Mouse (Mus musculus) neural tube, embryonic 11.5 days (tissue): Measurements from ENCODE around the gene Gm42421. TPM values are rescaled to one million over a fixed set of nuclear protein-coding genes. Genes with fewer than 3 reads are reported as not detected.
A peak's percentile ranks its signal among the peaks of the same experiment; 100 is the strongest.

Experiments
- ATAC-seq: fragments of 200-750 bp; cut with Nextera tagmentation; 2 replicates; pipeline ENCODE4 v1.8.0; 2017; ENCODE audit warnings: moderate number of reproducible peaks, mild to moderate bottlenecking, moderate TSS enrichment, moderate library complexity; ENCODE audit not compliant: insufficient read depth, low FRiP score, low TSS enrichment
- DNase-seq: peaks from one replicate; pipeline ENCODE4 v3.0.0-alpha.2; 2015; ENCODE audit warnings: low spot score
- H3K27ac ChIP-seq: fragments of 300-500 bp; sonication (generic); 2 replicates; pipeline ENCODE4 v1.5.1; 2014; ENCODE audit warnings: low read depth, mild to moderate bottlenecking, low read length
- H3K27me3 ChIP-seq: fragments of 300-500 bp; sonication (generic); 2 replicates; pipeline ENCODE4 v1.6.1; 2014; ENCODE audit warnings: mild to moderate bottlenecking, low read length, mixed read lengths; ENCODE audit not compliant: control insufficient read depth, insufficient read depth
- H3K36me3 ChIP-seq: fragments of 300-500 bp; sonication (generic); 2 replicates; pipeline ENCODE4 v1.6.1; 2014; ENCODE audit warnings: mild to moderate bottlenecking, low read length, moderate library complexity, mixed read lengths; ENCODE audit not compliant: control insufficient read depth, insufficient read depth
- H3K4me1 ChIP-seq: fragments of 300-500 bp; sonication (generic); 2 replicates; pipeline ENCODE4 v1.6.1; 2014; ENCODE audit warnings: low read length, mixed read lengths; ENCODE audit not compliant: control insufficient read depth, insufficient read depth
- H3K4me2 ChIP-seq: fragments of 300-500 bp; sonication (generic); 2 replicates; pipeline ENCODE4 v1.6.1; 2014; ENCODE audit warnings: low read depth, mild to moderate bottlenecking, moderate library complexity
- H3K4me3 ChIP-seq: fragments of 300-500 bp; sonication (generic); 2 replicates; pipeline ENCODE4 v1.5.1; 2014; ENCODE audit warnings: low read depth, low read length
- H3K9ac ChIP-seq: fragments of 300-500 bp; sonication (generic); 2 replicates; pipeline ENCODE4 v1.6.1; 2014; ENCODE audit warnings: mild to moderate bottlenecking, low read length
- H3K9me3 ChIP-seq: fragments of 300-500 bp; sonication (generic); 2 replicates; pipeline ENCODE4 v1.6.1; 2016; ENCODE audit warnings: low read length; ENCODE audit not compliant: control insufficient read depth
- WGBS: fragments of 180-500 bp; shearing (Covaris S2); extraction: QIAGEN DNeasy Blood & Tissue Kit; methylation state at CpG from one replicate; pipeline ENCODE4 v1.1.7; 2014; 5-methylcytosine and 5-hydroxymethylcytosine counted together
- polyA plus RNA-seq: library from polyadenylated mRNA; unstranded; fragments of >200 nt; fragmentation: Nextera tagmentation; extraction: Ambion mirVana; gene quantifications from 2 replicates; pipeline ENCODE4 v1.2.1, GENCODE M21; 2014

Gene Gm42421
- polyA plus RNA-seq, 1 experiment from 2014 or later, result 1.4 TPM

DNA sequence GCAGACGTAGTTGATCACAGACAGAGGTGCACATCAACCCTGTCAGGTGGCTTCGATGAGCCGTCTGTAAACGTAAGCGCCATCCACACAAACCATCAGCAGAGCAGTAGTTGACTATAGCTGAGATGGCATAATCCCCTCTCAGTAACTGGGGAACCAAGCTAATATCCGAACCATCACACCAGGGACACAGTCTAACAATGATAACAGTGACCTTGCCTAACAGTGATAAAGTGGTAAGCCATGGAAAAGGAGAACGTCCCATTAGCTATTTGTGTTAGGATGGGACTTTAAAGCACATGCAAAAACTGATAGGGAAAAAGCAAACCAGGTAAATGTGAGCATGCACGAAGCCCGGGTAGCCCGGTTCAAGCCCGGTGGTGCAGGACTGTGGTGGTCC, 48.3 kb downstream of the Gm42421 start:
- Histone ChIP-seq H3K9ac (no peak overlapping the region), H3K27me3 (no peaks in the 10 kb centered on the region), H3K36me3 (no peaks in the 10 kb centered on the region), H3K4me3 (no peak overlapping the region), H3K27ac (no peak overlapping the region), H3K9me3 (no peaks in the 10 kb centered on the region), H3K4me2 (no peak overlapping the region), H3K4me1 (no peaks in the 10 kb centered on the region)
- WGBS, result 89% methylated on average over 11 of the region's 11 CpGs
- DNase-seq, result no peak
- ATAC-seq, result no peak

DNA sequence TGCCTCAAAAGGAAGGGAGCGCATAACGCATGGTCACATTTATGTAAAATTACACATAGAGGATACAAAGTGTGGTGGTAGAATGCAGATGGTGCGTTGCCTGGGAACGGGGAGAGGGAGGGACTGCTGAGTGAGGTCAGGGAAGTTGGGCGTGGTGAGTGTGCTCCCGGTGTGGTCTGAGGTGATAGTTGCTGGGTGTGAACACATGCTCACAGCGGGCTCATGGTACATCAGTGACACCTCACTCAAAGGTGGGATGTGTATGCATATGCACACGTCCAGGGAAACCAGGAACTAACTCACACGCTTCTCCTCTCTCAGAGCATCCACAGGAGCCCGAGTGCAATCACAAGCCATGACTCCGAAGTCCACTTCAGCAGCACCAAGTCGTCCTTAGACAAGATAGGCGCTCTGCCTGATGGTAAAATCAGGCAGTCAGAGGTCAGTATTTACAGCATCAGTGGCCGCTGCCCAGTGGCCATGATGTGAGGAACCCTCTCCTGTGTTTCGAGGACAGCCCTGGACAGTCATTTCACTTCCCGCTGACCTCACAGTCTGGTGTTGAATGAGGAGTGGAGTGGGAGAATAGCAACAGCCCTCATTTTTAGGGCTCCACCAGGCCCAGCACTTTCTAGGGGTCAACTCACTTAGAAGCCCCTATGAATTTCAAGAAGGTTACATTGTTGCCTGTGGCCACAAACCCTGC, 48.9 kb downstream of the Gm42421 start:
- H3K27me3 ChIP-seq, result no peaks in the 10 kb centered on the region
- no peak overlapping the region for H3K4me3 ChIP-seq
- no peaks in the 10 kb centered on the region for H3K4me1 ChIP-seq
- H3K9me3 ChIP-seq, result no peaks in the 10 kb centered on the region
- H3K4me2 ChIP-seq, result no peak overlapping the region
- no peaks in the 10 kb centered on the region for H3K36me3 ChIP-seq
- 76% methylated on average over 16 of the region's 16 CpGs for WGBS
- H3K27ac ChIP-seq, result no peak overlapping the region
- H3K9ac ChIP-seq, result no peak overlapping the region
- DNase-seq (no peak), ATAC-seq (no peak)

DNA sequence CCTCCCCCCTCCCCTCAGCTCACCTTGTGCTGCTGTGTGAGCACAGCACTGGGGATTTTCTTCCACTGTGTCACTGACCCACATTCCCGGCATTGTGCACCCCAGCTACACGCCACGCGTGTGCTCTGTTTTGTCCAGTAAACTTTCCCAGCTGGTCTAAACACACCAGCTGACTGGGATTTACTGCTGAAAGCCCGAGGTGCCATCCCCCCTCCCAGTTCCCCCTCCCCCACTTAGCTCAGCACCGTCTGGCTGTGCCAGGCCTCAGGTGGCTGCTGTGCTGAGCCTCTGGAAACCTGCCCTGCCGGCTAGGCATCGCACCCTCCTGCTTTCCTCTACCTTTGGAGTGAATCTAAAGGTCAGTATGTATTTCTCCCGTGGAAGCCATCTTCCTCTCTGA, 52.9 kb downstream of the Gm42421 start:
- DNase-seq (no peak), ATAC-seq (peak; percentile 27; the same call in 1 of the 2 replicates)
- no peaks in the 10 kb centered on the region for H3K27me3 ChIP-seq
- no peak overlapping the region for H3K4me3 ChIP-seq
- H3K4me2 ChIP-seq, result no peak overlapping the region
- H3K9ac ChIP-seq, result no peak overlapping the region
- WGBS, result 31% methylated on average over 9 of the region's 9 CpGs
- H3K9me3 ChIP-seq, result no peaks in the 10 kb centered on the region
- H3K4me1 ChIP-seq, result no peaks in the 10 kb centered on the region
- H3K36me3 ChIP-seq, result no peaks in the 10 kb centered on the region; the same call in 1 of the 2 replicates
- no peak overlapping the region for H3K27ac ChIP-seq

DNA sequence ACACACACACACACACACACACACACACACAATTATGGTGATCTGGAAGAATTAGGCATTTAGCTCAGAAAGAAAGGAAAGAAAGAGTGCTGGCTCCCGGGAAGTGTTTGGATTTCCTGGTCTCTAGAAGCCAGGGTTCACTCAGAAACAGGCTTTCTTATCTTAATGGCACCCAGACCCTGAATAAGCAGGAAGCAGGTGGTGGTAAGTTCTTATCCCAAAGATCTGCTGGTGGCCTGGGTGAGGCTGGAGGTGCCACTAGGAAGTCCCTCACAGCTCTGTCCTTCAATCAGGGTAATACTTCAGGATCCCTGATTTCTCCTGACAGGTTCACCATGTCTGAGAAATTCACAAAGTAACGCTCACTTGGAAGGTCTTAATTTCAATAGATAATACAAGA, 54.4 kb downstream of the Gm42421 start:
- DNase-seq (no peak), ATAC-seq (no peak)
- Histone ChIP-seq H3K4me3 (no peak overlapping the region), H3K27ac (no peak overlapping the region), H3K36me3 (peaks cover 6% of the 10 kb centered on the region), H3K9me3 (no peaks in the 10 kb centered on the region), H3K4me1 (no peaks in the 10 kb centered on the region), H3K9ac (no peak overlapping the region), H3K27me3 (no peaks in the 10 kb centered on the region), H3K4me2 (no peak overlapping the region)
- WGBS, result 81% methylated on average over 2 of the region's 2 CpGs

DNA sequence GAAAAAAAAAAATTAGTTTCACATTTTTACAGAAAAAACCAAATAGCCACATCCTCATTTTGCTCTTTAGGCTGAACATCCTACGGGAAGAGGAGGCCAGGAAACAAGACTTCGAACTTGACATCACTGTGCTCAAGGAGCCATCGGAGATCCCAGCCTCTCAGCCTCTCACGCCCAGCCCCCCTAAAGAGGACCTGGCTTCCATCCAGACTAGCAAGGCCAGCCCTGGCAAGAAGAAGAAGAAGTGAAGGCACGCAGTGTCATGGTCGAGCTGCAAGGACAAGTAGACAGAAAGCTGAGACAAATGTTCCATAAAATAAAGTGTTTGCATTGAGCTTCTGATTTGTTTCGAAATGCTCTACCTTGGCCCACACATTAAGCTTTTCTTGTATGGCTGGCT, 57.4 kb downstream of the Gm42421 start:
- no peak overlapping the region for H3K9ac ChIP-seq
- WGBS, result 92% methylated on average over 7 of the region's 7 CpGs
- no peak for DNase-seq
- peaks cover 13% of the 10 kb centered on the region for H3K36me3 ChIP-seq
- H3K4me3 ChIP-seq, result no peak overlapping the region
- H3K9me3 ChIP-seq, result no peaks in the 10 kb centered on the region
- no peak overlapping the region for H3K27ac ChIP-seq
- no peaks in the 10 kb centered on the region for H3K27me3 ChIP-seq
- ATAC-seq, result no peak
- H3K4me1 ChIP-seq, result no peaks in the 10 kb centered on the region
- H3K4me2 ChIP-seq, result no peak overlapping the region

Other genes with a start within 250 kb of the Gm42421 start
- 35.7 and 35.9 TPM in 2 replicates for gene Usp42, start 195.9 kb upstream of the Gm42421 start, polyA plus RNA-seq
- 55.1 and 55.2 TPM in 2 replicates for gene Eif2ak1, start 110.4 kb upstream of the Gm42421 start, polyA plus RNA-seq
- 0.23 and 0.31 TPM in 2 replicates for gene Ankrd61, start 30.5 kb upstream of the Gm42421 start, polyA plus RNA-seq
- 98.2 and 110 TPM in 2 replicates for gene Aimp2, start 18.3 kb upstream of the Gm42421 start, polyA plus RNA-seq
- gene Pms2, start 18.2 kb upstream of the Gm42421 start, polyA plus RNA-seq, result 29.1 and 32.0 TPM in 2 replicates
- gene Rsph10b, start 4.9 kb downstream of the Gm42421 start, polyA plus RNA-seq, result 0.96 and 1.0 TPM in 2 replicates
- 121 and 123 TPM in 2 replicates for gene Ccz1, start 86.7 kb downstream of the Gm42421 start, polyA plus RNA-seq
- not detected in 2 replicates for gene Ocm, start 98.5 kb downstream of the Gm42421 start, polyA plus RNA-seq
- gene Lmtk2, start 172.3 kb downstream of the Gm42421 start, polyA plus RNA-seq, result 6.4 and 6.7 TPM in 2 replicates